Mouse (Mus musculus): Measurements from ENCODE around the gene Ctcf. TPM values are rescaled to one million over a fixed set of nuclear protein-coding genes. Genes with fewer than 3 reads are reported as not detected.

The Ctcf gene
- polyA plus RNA-seq, 1 experiment from 2014 or later: 146 TPM

GRCm38 (mm10) chr8:105634771-105635458 is 1.5 kb upstream of the Ctcf start:
- WGBS: 88% methylated on average over 2 of the region's 2 CpGs
- peaks cover 24% of the 10 kb centered on the region for H3K4me1 ChIP-seq
- ATAC-seq (ENCODE audit: insufficient number of reproducible peaks, insufficient read depth, low FRiP score, low TSS enrichment, low read depth): no peak
- no peaks in the 10 kb centered on the region for H3K27me3 ChIP-seq
- peak overlapping the region; percentile 88 for H3K4me3 ChIP-seq
- H3K4me2 ChIP-seq: peak overlapping the region; percentile 82
- H3K9ac ChIP-seq: no peak overlapping the region
- H3K27ac ChIP-seq: 0 out of 2 replicates have a peak overlapping the region, but pooled peaks have one; percentile 16
- H3K9me3 ChIP-seq: no peaks in the 10 kb centered on the region
- H3K36me3 ChIP-seq: no peaks in the 10 kb centered on the region

GRCm38 (mm10) chr8:105635481-105635880 is 887 bp upstream of the Ctcf start:
- ATAC-seq (ENCODE audit: insufficient number of reproducible peaks, insufficient read depth, low FRiP score, low TSS enrichment, low read depth): no peak
- Histone ChIP-seq H3K9me3 (no peaks in the 10 kb centered on the region), H3K4me3 (peak overlapping the region; percentile 88), H3K27me3 (no peaks in the 10 kb centered on the region), H3K27ac (peak overlapping the region; percentile 100), H3K4me2 (peak overlapping the region; percentile 82), H3K9ac (peak overlapping the region; percentile 100), H3K36me3 (no peaks in the 10 kb centered on the region), H3K4me1 (peaks cover 25% of the 10 kb centered on the region)
- 4% methylated on average over 11 of the region's 11 CpGs for WGBS

- WGBS: under 1% methylated on average over 60 of the region's 63 CpGs
- ATAC-seq (ENCODE audit: insufficient number of reproducible peaks, insufficient read depth, low FRiP score, low TSS enrichment, low read depth): peak; percentile 33; the same call in 1 of the 2 replicates
Observed at GRCm38 (mm10) chr8:105636963-105637510, 669 bp downstream of the Ctcf start, which contains the start of gene Agrp. Agrp (minus strand) TSS chr8:105637393.

GRCm38 (mm10) chr8:105637601-105638041 is 1.3 kb downstream of the Ctcf start:
- H3K9me3 ChIP-seq: no peaks in the 10 kb centered on the region
- no peaks in the 10 kb centered on the region for H3K27me3 ChIP-seq
- H3K36me3 ChIP-seq: no peaks in the 10 kb centered on the region
- peaks cover 27% of the 10 kb centered on the region for H3K4me1 ChIP-seq
- peak overlapping the region; percentile 88 for H3K4me3 ChIP-seq
- ATAC-seq (ENCODE audit: insufficient number of reproducible peaks, insufficient read depth, low FRiP score, low TSS enrichment, low read depth): no peak
- peak overlapping the region; percentile 100 for H3K27ac ChIP-seq
- H3K4me2 ChIP-seq: peak overlapping the region; percentile 82
- under 1% methylated on average over 11 of the region's 11 CpGs for WGBS
- peak overlapping the region; percentile 100 for H3K9ac ChIP-seq

More at GRCm38 (mm10) chr8:105636963-105637510, 669 bp downstream of the Ctcf start, which contains the start of gene Agrp:
- no peaks in the 10 kb centered on the region for H3K9me3 ChIP-seq
- no peaks in the 10 kb centered on the region for H3K27me3 ChIP-seq
- H3K36me3 ChIP-seq: no peaks in the 10 kb centered on the region
- peak within 1 kb of the TSS; percentile 100 for H3K9ac ChIP-seq
- H3K27ac ChIP-seq: peak within 1 kb of the TSS; percentile 100
- H3K4me3 ChIP-seq: peak within 1 kb of the TSS; percentile 88
- H3K4me1 ChIP-seq: peaks cover 27% of the 10 kb centered on the region
- H3K4me2 ChIP-seq: peak within 1 kb of the TSS; percentile 82

- H3K4me2 ChIP-seq: peak overlapping the region; percentile 82
- H3K27ac ChIP-seq: no peak overlapping the region
Observed at GRCm38 (mm10) chr8:105638510-105638909, 2.1 kb downstream of the Ctcf start.

GRCm38 (mm10) chr8:105639835-105640234 is 3.5 kb downstream of the Ctcf start:
- ATAC-seq (ENCODE audit: insufficient number of reproducible peaks, insufficient read depth, low FRiP score, low TSS enrichment, low read depth): no peak
- Histone ChIP-seq H3K27ac (no peak overlapping the region), H3K4me1 (peaks cover 25% of the 10 kb centered on the region)

More at GRCm38 (mm10) chr8:105638510-105638909, 2.1 kb downstream of the Ctcf start:
- no peak for ATAC-seq (ENCODE audit: insufficient number of reproducible peaks, insufficient read depth, low FRiP score, low TSS enrichment, low read depth)
- Histone ChIP-seq H3K27me3 (no peaks in the 10 kb centered on the region), H3K4me3 (peak overlapping the region; percentile 88; the same call in 1 of the 2 replicates), H3K36me3 (peaks cover 2% of the 10 kb centered on the region), H3K9ac (peak overlapping the region; percentile 54; the same call in 1 of the 2 replicates), H3K9me3 (no peaks in the 10 kb centered on the region), H3K4me1 (peaks cover 27% of the 10 kb centered on the region)
- WGBS: 87% methylated on average over 4 of the region's 4 CpGs

GRCm38 (mm10) chr8:105640511-105640910 is 4.1 kb downstream of the Ctcf start:
- WGBS: 84% methylated on average over 2 of the region's 2 CpGs
- peaks cover 19% of the 10 kb centered on the region for H3K36me3 ChIP-seq
- no peaks in the 10 kb centered on the region for H3K9me3 ChIP-seq
- H3K4me3 ChIP-seq: no peak overlapping the region
- peaks cover 18% of the 10 kb centered on the region for H3K4me1 ChIP-seq
- no peak for ATAC-seq (ENCODE audit: insufficient number of reproducible peaks, insufficient read depth, low FRiP score, low TSS enrichment, low read depth)
- no peak overlapping the region for H3K4me2 ChIP-seq
- no peak overlapping the region for H3K9ac ChIP-seq
- no peak overlapping the region for H3K27ac ChIP-seq
- H3K27me3 ChIP-seq: no peaks in the 10 kb centered on the region

More at GRCm38 (mm10) chr8:105639835-105640234, 3.5 kb downstream of the Ctcf start:
- Histone ChIP-seq H3K4me3 (no peak overlapping the region), H3K27me3 (no peaks in the 10 kb centered on the region), H3K9me3 (no peaks in the 10 kb centered on the region), H3K4me2 (no peak overlapping the region), H3K36me3 (peaks cover 12% of the 10 kb centered on the region), H3K9ac (no peak overlapping the region)
- WGBS: 92% methylated on average over 1 of the region's 1 CpGs

GRCm38 (mm10) chr8:105645205-105645604 is 8.8 kb downstream of the Ctcf start:
- Histone ChIP-seq H3K27me3 (no peaks in the 10 kb centered on the region), H3K36me3 (peaks cover 49% of the 10 kb centered on the region), H3K9ac (no peak overlapping the region), H3K4me3 (no peak overlapping the region), H3K9me3 (no peaks in the 10 kb centered on the region), H3K27ac (no peak overlapping the region), H3K4me1 (0 out of 2 replicates have a peak, but pooled peaks cover 3% of the 10 kb centered on the region), H3K4me2 (no peak overlapping the region)
- 100% methylated on average over 1 of the region's 1 CpGs for WGBS
- no peak for ATAC-seq (ENCODE audit: insufficient number of reproducible peaks, insufficient read depth, low FRiP score, low TSS enrichment, low read depth)

GRCm38 (mm10) chr8:105648929-105649328 is 12.6 kb downstream of the Ctcf start:
- Histone ChIP-seq H3K4me2 (no peak overlapping the region), H3K27ac (no peak overlapping the region), H3K4me1 (no peaks in the 10 kb centered on the region), H3K4me3 (no peak overlapping the region), H3K9ac (no peak overlapping the region), H3K36me3 (peaks cover 67% of the 10 kb centered on the region), H3K9me3 (no peaks in the 10 kb centered on the region), H3K27me3 (no peaks in the 10 kb centered on the region)
- WGBS: 90% methylated on average over 1 of the region's 1 CpGs
- no peak for ATAC-seq (ENCODE audit: insufficient number of reproducible peaks, insufficient read depth, low FRiP score, low TSS enrichment, low read depth)

- Histone ChIP-seq H3K36me3 (peaks cover 20% of the 10 kb centered on the region), H3K4me1 (no peaks in the 10 kb centered on the region)
- ATAC-seq (ENCODE audit: insufficient number of reproducible peaks, insufficient read depth, low FRiP score, low TSS enrichment, low read depth): no peak
Observed at GRCm38 (mm10) chr8:105657641-105658040, 21.3 kb downstream of the Ctcf start.

GRCm38 (mm10) chr8:105661167-105661566 is 24.8 kb downstream of the Ctcf start:
- H3K4me2 ChIP-seq: no peak overlapping the region
- no peak overlapping the region for H3K9ac ChIP-seq
- no peak for ATAC-seq (ENCODE audit: insufficient number of reproducible peaks, insufficient read depth, low FRiP score, low TSS enrichment, low read depth)
- H3K4me3 ChIP-seq: no peak overlapping the region
- no peaks in the 10 kb centered on the region for H3K4me1 ChIP-seq
- peaks cover 31% of the 10 kb centered on the region for H3K36me3 ChIP-seq
- no peaks in the 10 kb centered on the region for H3K27me3 ChIP-seq
- WGBS: 75% methylated on average over 3 of the region's 3 CpGs
- H3K9me3 ChIP-seq: no peaks in the 10 kb centered on the region
- H3K27ac ChIP-seq: no peak overlapping the region

More at GRCm38 (mm10) chr8:105657641-105658040, 21.3 kb downstream of the Ctcf start:
- Histone ChIP-seq H3K27ac (no peak overlapping the region), H3K9me3 (no peaks in the 10 kb centered on the region), H3K4me2 (no peak overlapping the region), H3K27me3 (no peaks in the 10 kb centered on the region), H3K4me3 (no peak overlapping the region), H3K9ac (no peak overlapping the region)

GRCm38 (mm10) chr8:105677891-105678290 is 41.5 kb downstream of the Ctcf start:
- Histone ChIP-seq H3K9me3 (no peaks in the 10 kb centered on the region), H3K27ac (no peak overlapping the region), H3K4me3 (no peak overlapping the region), H3K4me1 (no peaks in the 10 kb centered on the region), H3K36me3 (peaks cover 93% of the 10 kb centered on the region), H3K9ac (no peak overlapping the region), H3K4me2 (no peak overlapping the region), H3K27me3 (no peaks in the 10 kb centered on the region)
- 84% methylated on average over 1 of the region's 1 CpGs for WGBS
- ATAC-seq (ENCODE audit: insufficient number of reproducible peaks, insufficient read depth, low FRiP score, low TSS enrichment, low read depth): no peak
